Mouse (Mus musculus) kidney, adult 2 months (tissue): ENCODE results near the gene Cdh23.

ENCODE experiments used
- CTCF ChIP-seq: fragments of 200-500 bp; conservative IDR thresholded peaks from 2 replicates; pipeline ENCODE4 v1.5.1; 2011; ENCODE audit warnings: low read depth, mild to moderate bottlenecking, control low read depth, low read length, moderate library complexity, mixed read lengths; ENCODE audit not compliant: insufficient read depth, insufficient read length
- POLR2A ChIP-seq: fragments of 200-500 bp; IDR thresholded peaks from one replicate; pipeline ENCODE4 v1.6.1; 2011; ENCODE audit warnings: low read depth, low read length, control low read depth

GRCm38 (mm10) chr10:60256088-60256487 is 440.2 kb downstream of the Cdh23 start:
- TF ChIP-seq CTCF (no peak), POLR2A (no peak)
